Mouse (Mus musculus): Measurements from ENCODE around the gene Xrcc4. TPM values are rescaled to one million over a fixed set of nuclear protein-coding genes. Genes with fewer than 3 reads are reported as not detected.

Gene Xrcc4
- polyA plus RNA-seq, 1 experiment from 2014 or later, result 7.3 TPM

Other genes starting within 250 kb of the Xrcc4 start
- 30.8 TPM in 2 replicates for gene Tmem167, start 485 bp downstream of the Xrcc4 start, polyA plus RNA-seq (2016; fragmentation: Nextera tagmentation; extraction: Ambion mirVana)

All from liver, embryonic 12.5 days (tissue).